Mouse (Mus musculus): ENCODE results near the gene Apoh. TPM values are rescaled to one million over a fixed set of nuclear protein-coding genes. Genes with fewer than 3 reads are reported as not detected.

Gene Apoh
- polyA plus RNA-seq, 1 experiment = 0.25 TPM

DNA sequence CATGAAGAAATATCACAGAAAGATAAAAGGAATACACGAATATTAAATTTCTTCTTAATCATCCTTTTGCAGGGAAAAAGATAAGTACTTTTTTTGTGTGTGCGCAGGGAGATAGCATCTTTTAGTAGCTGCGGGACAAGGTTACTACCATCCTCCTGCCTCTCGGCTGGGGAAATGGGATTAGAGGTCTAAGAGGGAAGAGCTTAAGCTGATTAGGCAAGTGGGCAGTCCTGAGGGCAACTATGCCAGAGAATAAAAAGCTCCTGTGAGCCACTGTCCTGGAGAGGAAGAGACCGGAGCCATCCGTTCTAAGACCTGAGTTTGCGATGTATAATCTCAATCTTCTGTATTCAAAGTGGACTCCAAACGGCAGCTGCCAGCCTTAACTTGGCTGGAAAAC is 45.2 kb upstream of the Apoh start:
- Histone ChIP-seq H3ac (ENCODE audit: control insufficient read depth, insufficient read length) (no peak overlapping the region), H3K36me3 (ENCODE audit: control insufficient read depth, insufficient read depth) (no peaks in the 10 kb centered on the region), H3K4me3 (no peak overlapping the region), H3K4me2 (ENCODE audit: low read depth) (no peak overlapping the region), H3K27me3 (ENCODE audit: control insufficient read depth, insufficient read depth, insufficient read length) (no peaks in the 10 kb centered on the region), H3K79me2 (ENCODE audit: control insufficient read depth, insufficient read depth) (peaks cover 49% of the 10 kb centered on the region)
- no peak for TF ChIP-seq REST (IDR thresholded peaks at IDR 0.05; ENCODE audit: insufficient read depth, insufficient read length)
- no peak for TF ChIP-seq USF1 (IDR thresholded peaks at IDR 0.05; ENCODE audit: low read depth)
- TF ChIP-seq E2F4 (IDR thresholded peaks at IDR 0.05; ENCODE audit: insufficient read depth) = no peak
- no peak for TF ChIP-seq TCF3 (IDR thresholded peaks at IDR 0.05; ENCODE audit: insufficient read length, low read depth)
- no peak for TF ChIP-seq MAX (IDR thresholded peaks at IDR 0.05; ENCODE audit: low read depth)
- TF ChIP-seq MYOG (IDR thresholded peaks at IDR 0.05; ENCODE audit: control insufficient read depth in 1 of 3, insufficient read depth in 1 of 3, insufficient read length in 2 of 3, low read depth in 2 of 3) = no peak
- no peak for TF ChIP-seq POLR2AphosphoS2 (IDR thresholded peaks at IDR 0.05; ENCODE audit: insufficient read length, low read depth)
- no peak for TF ChIP-seq MYOD1 (IDR thresholded peaks at IDR 0.05; ENCODE audit: control insufficient read depth in 1 of 3, insufficient read length in 2 of 3, low read depth in 2 of 3)
- TF ChIP-seq POLR2A (IDR thresholded peaks at IDR 0.05; ENCODE audit: insufficient read length, low read depth) = no peak
- no peak for TF ChIP-seq SRF (IDR thresholded peaks at IDR 0.05; ENCODE audit: control insufficient read depth, insufficient read length, low read depth)
- no peak for TF ChIP-seq CEBPB (IDR thresholded peaks at IDR 0.05; ENCODE audit: insufficient read depth, poor library complexity, severe bottlenecking)
- TF ChIP-seq TCF12 (IDR thresholded peaks at IDR 0.05; ENCODE audit: insufficient read depth, poor library complexity, severe bottlenecking) = no peak

DNA sequence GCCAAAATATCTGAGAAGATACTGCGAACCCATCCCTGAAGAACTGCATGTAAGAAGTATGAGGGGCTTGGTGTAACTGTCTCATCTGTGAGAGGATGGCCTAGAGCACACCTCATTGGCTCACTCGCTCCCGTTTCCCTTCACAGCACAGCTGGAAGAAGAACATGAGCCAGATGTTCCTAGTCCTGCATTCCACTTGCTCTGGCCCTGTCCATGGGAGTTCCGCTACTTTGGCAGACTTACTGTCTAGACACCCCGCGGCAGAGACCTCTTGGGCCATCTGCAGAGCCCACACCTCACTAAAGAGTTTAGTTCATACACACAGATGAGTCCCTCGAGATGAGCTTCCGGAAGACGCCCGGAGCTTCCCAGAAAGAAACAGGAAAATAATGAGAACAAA is 43.2 kb upstream of the Apoh start:
- H3K79me2 ChIP-seq (ENCODE audit: control insufficient read depth, insufficient read depth) = peaks cover 65% of the 10 kb centered on the region
- no peak overlapping the region for H3K4me3 ChIP-seq
- H3K36me3 ChIP-seq (ENCODE audit: control insufficient read depth, insufficient read depth) = no peaks in the 10 kb centered on the region
- H3ac ChIP-seq (ENCODE audit: control insufficient read depth, insufficient read length) = no peak overlapping the region
- H3K27me3 ChIP-seq (ENCODE audit: control insufficient read depth, insufficient read depth, insufficient read length) = no peaks in the 10 kb centered on the region
- no peak for TF ChIP-seq MYOD1 (IDR thresholded peaks at IDR 0.05; ENCODE audit: control insufficient read depth in 1 of 3, insufficient read length in 2 of 3, low read depth in 2 of 3)
- no peak for TF ChIP-seq CEBPB (IDR thresholded peaks at IDR 0.05; ENCODE audit: insufficient read depth, poor library complexity, severe bottlenecking)
- no peak for TF ChIP-seq SRF (IDR thresholded peaks at IDR 0.05; ENCODE audit: control insufficient read depth, insufficient read length, low read depth)
- no peak for TF ChIP-seq USF1 (IDR thresholded peaks at IDR 0.05; ENCODE audit: low read depth)
- TF ChIP-seq MYOG (IDR thresholded peaks at IDR 0.05; ENCODE audit: control insufficient read depth in 1 of 3, insufficient read depth in 1 of 3, insufficient read length in 2 of 3, low read depth in 2 of 3) = no peak
- no peak for TF ChIP-seq POLR2AphosphoS2 (IDR thresholded peaks at IDR 0.05; ENCODE audit: insufficient read length, low read depth)
- TF ChIP-seq REST (IDR thresholded peaks at IDR 0.05; ENCODE audit: insufficient read depth, insufficient read length) = no peak
- TF ChIP-seq TCF12 (IDR thresholded peaks at IDR 0.05; ENCODE audit: insufficient read depth, poor library complexity, severe bottlenecking) = no peak
- no peak for TF ChIP-seq MAX (IDR thresholded peaks at IDR 0.05; ENCODE audit: low read depth)
- TF ChIP-seq POLR2A (IDR thresholded peaks at IDR 0.05; ENCODE audit: insufficient read length, low read depth) = no peak
- no peak for TF ChIP-seq E2F4 (IDR thresholded peaks at IDR 0.05; ENCODE audit: insufficient read depth)
- no peak for TF ChIP-seq TCF3 (IDR thresholded peaks at IDR 0.05; ENCODE audit: insufficient read length, low read depth)
- H3K4me2 ChIP-seq (ENCODE audit: low read depth) = no peak overlapping the region

DNA sequence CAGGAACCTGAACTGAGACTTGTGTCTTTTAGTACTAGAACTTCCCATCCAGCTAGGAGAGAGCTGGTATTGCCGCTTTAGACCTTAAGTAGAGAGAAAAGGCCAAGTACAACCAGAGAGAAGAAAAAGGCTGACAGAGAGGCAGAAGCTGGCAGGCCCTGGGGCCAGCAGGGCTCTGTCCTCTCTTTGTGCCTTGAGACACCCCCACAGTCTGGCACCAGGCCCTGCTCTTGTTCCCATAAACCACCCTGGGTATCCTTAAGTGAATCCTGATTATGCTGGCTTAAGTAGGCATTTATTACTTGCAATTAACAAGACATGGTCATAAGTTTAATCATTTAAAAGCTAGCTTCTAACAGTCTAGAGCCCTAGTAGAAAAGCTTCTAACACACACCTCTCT is 42.7 kb upstream of the Apoh start:
- Histone ChIP-seq H3K4me2 (ENCODE audit: low read depth) (no peak overlapping the region), H3K79me2 (ENCODE audit: control insufficient read depth, insufficient read depth) (peaks cover 64% of the 10 kb centered on the region), H3K36me3 (ENCODE audit: control insufficient read depth, insufficient read depth) (no peaks in the 10 kb centered on the region), H3K4me3 (no peak overlapping the region), H3K27me3 (ENCODE audit: control insufficient read depth, insufficient read depth, insufficient read length) (no peaks in the 10 kb centered on the region), H3ac (ENCODE audit: control insufficient read depth, insufficient read length) (no peak overlapping the region)
- no peak for TF ChIP-seq REST (IDR thresholded peaks at IDR 0.05; ENCODE audit: insufficient read depth, insufficient read length)
- no peak for TF ChIP-seq TCF12 (IDR thresholded peaks at IDR 0.05; ENCODE audit: insufficient read depth, poor library complexity, severe bottlenecking)
- TF ChIP-seq MYOG (IDR thresholded peaks at IDR 0.05; ENCODE audit: control insufficient read depth in 1 of 3, insufficient read depth in 1 of 3, insufficient read length in 2 of 3, low read depth in 2 of 3) = no peak
- TF ChIP-seq MAX (IDR thresholded peaks at IDR 0.05; ENCODE audit: low read depth) = no peak
- no peak for TF ChIP-seq TCF3 (IDR thresholded peaks at IDR 0.05; ENCODE audit: insufficient read length, low read depth)

DNA sequence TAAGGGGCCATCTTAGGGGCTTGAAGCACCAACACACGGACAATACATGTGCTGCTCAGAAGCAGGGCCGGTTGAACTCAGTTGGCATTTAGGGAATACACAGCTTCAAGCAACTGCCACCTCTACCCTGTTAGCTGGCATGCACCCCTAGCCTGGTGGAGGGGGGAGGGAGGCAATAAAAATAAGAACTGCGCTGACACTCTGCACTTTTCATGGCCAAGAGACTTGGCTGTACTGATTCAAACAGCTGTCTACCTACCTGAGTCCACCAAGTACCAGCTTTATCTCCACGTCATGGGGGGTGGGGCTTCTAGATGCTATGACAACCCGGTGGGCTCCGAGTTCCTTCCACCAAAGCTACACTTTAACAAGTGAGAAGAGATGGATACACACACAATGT is 42.1 kb upstream of the Apoh start:
- Histone ChIP-seq H3K4me2 (ENCODE audit: low read depth) (no peak overlapping the region), H3ac (ENCODE audit: control insufficient read depth, insufficient read length) (no peak overlapping the region), H3K4me3 (no peak overlapping the region), H3K36me3 (ENCODE audit: control insufficient read depth, insufficient read depth) (no peaks in the 10 kb centered on the region), H3K79me2 (ENCODE audit: control insufficient read depth, insufficient read depth) (peaks cover 66% of the 10 kb centered on the region), H3K27me3 (ENCODE audit: control insufficient read depth, insufficient read depth, insufficient read length) (no peaks in the 10 kb centered on the region)
- TF ChIP-seq MAX (IDR thresholded peaks at IDR 0.05; ENCODE audit: low read depth) = no peak
- no peak for TF ChIP-seq TCF12 (IDR thresholded peaks at IDR 0.05; ENCODE audit: insufficient read depth, poor library complexity, severe bottlenecking)
- TF ChIP-seq POLR2A (IDR thresholded peaks at IDR 0.05; ENCODE audit: insufficient read length, low read depth) = no peak
- TF ChIP-seq REST (IDR thresholded peaks at IDR 0.05; ENCODE audit: insufficient read depth, insufficient read length) = no peak
- TF ChIP-seq E2F4 (IDR thresholded peaks at IDR 0.05; ENCODE audit: insufficient read depth) = no peak
- TF ChIP-seq POLR2AphosphoS2 (IDR thresholded peaks at IDR 0.05; ENCODE audit: insufficient read length, low read depth) = no peak
- no peak for TF ChIP-seq MYOG (IDR thresholded peaks at IDR 0.05; ENCODE audit: control insufficient read depth in 1 of 3, insufficient read depth in 1 of 3, insufficient read length in 2 of 3, low read depth in 2 of 3)
- no peak for TF ChIP-seq SRF (IDR thresholded peaks at IDR 0.05; ENCODE audit: control insufficient read depth, insufficient read length, low read depth)
- no peak for TF ChIP-seq TCF3 (IDR thresholded peaks at IDR 0.05; ENCODE audit: insufficient read length, low read depth)
- no peak for TF ChIP-seq CEBPB (IDR thresholded peaks at IDR 0.05; ENCODE audit: insufficient read depth, poor library complexity, severe bottlenecking)
- TF ChIP-seq USF1 (IDR thresholded peaks at IDR 0.05; ENCODE audit: low read depth) = no peak
